Mouse (Mus musculus) CH12.LX (cell line): ENCODE results near the gene Rfx2.

ENCODE experiments used
- CTCF ChIP-seq, 2 experiments: IDR thresholded peaks in 1 of 2; conservative IDR thresholded peaks in 1 of 2; 2 replicates each; pipeline ENCODE4 v1.5.1; 2011 to 2012; ENCODE audit warnings: low read depth in 2 of 2, low read length in 2 of 2, improper control_type of control experiment in 1 of 2, inconsistent platforms in 1 of 2, mild to moderate bottlenecking in 1 of 2, moderate library complexity in 1 of 2
- MEF2A ChIP-seq: IDR thresholded peaks from 2 replicates; pipeline ENCODE4 v1.6.1; 2014; ENCODE audit warnings: low read depth, mild to moderate bottlenecking, inconsistent platforms, low read length, improper control_type of control experiment, borderline replicate concordance
- MYC ChIP-seq: IDR thresholded peaks from 2 replicates; pipeline ENCODE4 v1.6.1; 2011; ENCODE audit warnings: low read depth, mild to moderate bottlenecking, improper control_type of control experiment, low read length
- NELFE ChIP-seq: IDR thresholded peaks from 2 replicates; pipeline ENCODE4 v1.6.1; 2011; ENCODE audit warnings: low read depth, low read length, improper control_type of control experiment
- NRF1 ChIP-seq: IDR thresholded peaks from 2 replicates; pipeline ENCODE4 v1.6.1; 2014; ENCODE audit warnings: low read depth, mild to moderate bottlenecking, inconsistent platforms, low read length, improper control_type of control experiment, moderate library complexity

GRCm38 (mm10) chr17:56758132-56758531 is 72.7 kb downstream of the Rfx2 start:
- TF ChIP-seq CTCF (conservative IDR thresholded peaks at IDR 0.05 in 1 of 2, IDR thresholded peaks at IDR 0.05 in 1 of 2; ENCODE audit: low read depth in 2 of 2, low read length in 2 of 2) (peak; percentile 23 to 61; a peak in 2 of 4 replicates), NRF1 (no peak), MYC (no peak), NELFE (no peak), MEF2A (0 out of 2 replicates have a peak, but pooled peaks have one; percentile 25)
